Mouse (Mus musculus) bone marrow, adult 2 months (tissue): ENCODE results near the gene Ccsap.

Experiments used
- CTCF ChIP-seq: fragments of 200-500 bp; IDR thresholded peaks from 2 replicates; pipeline ENCODE4 v1.5.1; 2011; ENCODE audit warnings: low read length, control low read depth; ENCODE audit not compliant: control insufficient read depth, insufficient read depth
- POLR2A ChIP-seq: fragments of 200-500 bp; IDR thresholded peaks from 2 replicates; pipeline ENCODE4 v1.6.1; 2011; ENCODE audit warnings: low read depth, mild to moderate bottlenecking, control low read depth, low read length, borderline replicate concordance; ENCODE audit not compliant: control insufficient read depth

DNA sequence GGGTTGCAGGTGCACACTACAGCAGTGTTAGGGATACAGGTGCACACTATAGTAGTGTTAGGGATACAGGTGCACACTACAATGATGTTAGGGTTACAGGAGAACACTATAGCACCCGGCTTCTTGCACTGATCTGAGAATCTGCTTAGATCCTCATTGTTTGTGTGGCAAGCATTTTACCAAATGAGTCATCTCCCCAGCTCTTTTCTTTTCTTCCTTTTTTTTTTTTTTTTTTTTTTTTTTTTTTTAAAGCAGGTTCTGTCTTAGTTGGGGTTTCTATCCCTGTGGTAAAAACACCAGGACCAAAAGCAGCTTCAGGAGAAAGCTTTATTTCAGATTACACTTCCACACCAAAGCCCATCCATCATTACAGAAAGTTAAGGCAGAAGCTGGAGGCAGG is 56.4 kb downstream of the Ccsap start:
- TF ChIP-seq CTCF (no peak), POLR2A (no peak)
